Mouse (Mus musculus): ENCODE measurements around the gene Zfp651. TPM values are rescaled to one million over a fixed set of nuclear protein-coding genes. Genes with fewer than 3 reads are reported as not detected.

Gene Zfp651
- polyA plus RNA-seq, 1 experiment from 2014 or later, result 1.9 TPM

GRCm38 (mm10) chr9:121765166-121765855, 6.2 kb downstream of the Zfp651 start:
- H3K27ac ChIP-seq, result no peak overlapping the region
- ATAC-seq, result no peak
- peaks cover 7% of the 10 kb centered on the region; the same call in 1 of the 2 replicates for H3K4me1 ChIP-seq
- no peaks in the 10 kb centered on the region for H3K9me3 ChIP-seq (replicated peaks)
- WGBS (ENCODE audit: insufficient replicate concordance), result 74% methylated on average over 16 of the region's 16 CpGs
- H3K27me3 ChIP-seq (replicated peaks), result peaks cover 22% of the 10 kb centered on the region
- H3K9ac ChIP-seq, result no peak overlapping the region
- peaks cover 24% of the 10 kb centered on the region for H3K36me3 ChIP-seq
- no peak overlapping the region for H3K4me3 ChIP-seq
- no peak overlapping the region for H3K4me2 ChIP-seq

DNA sequence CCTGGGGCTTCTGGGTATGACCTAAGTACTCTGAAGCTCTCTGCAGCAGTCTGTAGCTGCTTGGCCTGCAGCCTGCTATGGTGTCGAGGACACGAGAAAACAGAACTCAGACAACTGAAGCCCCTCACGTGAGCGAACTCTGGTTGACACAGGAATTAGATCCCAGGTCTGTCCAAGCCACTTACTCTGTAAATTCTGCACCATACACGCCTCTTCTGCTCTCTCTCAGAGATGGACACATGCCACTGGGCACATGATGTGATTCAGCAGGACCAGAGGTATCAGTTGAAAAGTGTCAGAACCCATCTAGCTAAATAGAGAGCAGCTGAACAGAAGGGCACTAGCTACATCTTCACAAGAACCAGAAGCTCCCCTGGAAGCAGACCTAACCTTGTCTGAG, 13.3 kb downstream of the Zfp651 start:
- Histone ChIP-seq H3K27ac (no peak overlapping the region), H3K27me3 (replicated peaks) (peaks cover 22% of the 10 kb centered on the region), H3K9ac (no peak overlapping the region), H3K4me1 (no peaks in the 10 kb centered on the region), H3K4me3 (no peak overlapping the region), H3K9me3 (replicated peaks) (no peaks in the 10 kb centered on the region), H3K4me2 (no peak overlapping the region), H3K36me3 (no peaks in the 10 kb centered on the region)
- WGBS (ENCODE audit: insufficient replicate concordance), result 65% methylated on average over 5 of the region's 5 CpGs
- no peak for ATAC-seq

DNA sequence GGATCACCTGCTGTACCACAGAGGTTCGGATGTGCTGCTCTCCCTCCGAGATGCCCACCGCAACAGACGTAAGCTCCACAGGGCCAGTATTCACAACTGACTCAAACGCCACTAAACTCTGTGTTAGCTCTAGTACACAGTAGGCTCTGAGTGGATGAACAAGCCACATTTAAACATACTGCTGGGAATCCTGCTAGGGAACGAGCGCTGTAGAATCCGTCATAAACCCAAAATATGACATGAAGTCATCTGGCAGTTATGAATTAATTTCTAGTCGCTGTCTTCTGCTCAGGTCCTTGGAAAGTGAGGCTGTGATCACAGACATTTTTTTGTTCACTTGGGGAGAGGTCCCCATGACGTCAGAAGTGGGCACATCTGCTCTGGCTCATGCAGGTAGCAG, 16.8 kb downstream of the Zfp651 start:
- 69% methylated on average over 10 of the region's 10 CpGs for WGBS (ENCODE audit: insufficient replicate concordance)
- no peak overlapping the region for H3K9ac ChIP-seq
- no peaks in the 10 kb centered on the region for H3K36me3 ChIP-seq
- no peak overlapping the region for H3K27ac ChIP-seq
- no peaks in the 10 kb centered on the region for H3K9me3 ChIP-seq (replicated peaks)
- peaks cover 49% of the 10 kb centered on the region for H3K27me3 ChIP-seq (replicated peaks)
- peaks cover 8% of the 10 kb centered on the region; the same call in 1 of the 2 replicates for H3K4me1 ChIP-seq
- no peak for ATAC-seq
- no peak overlapping the region for H3K4me3 ChIP-seq
- H3K4me2 ChIP-seq, result no peak overlapping the region

DNA sequence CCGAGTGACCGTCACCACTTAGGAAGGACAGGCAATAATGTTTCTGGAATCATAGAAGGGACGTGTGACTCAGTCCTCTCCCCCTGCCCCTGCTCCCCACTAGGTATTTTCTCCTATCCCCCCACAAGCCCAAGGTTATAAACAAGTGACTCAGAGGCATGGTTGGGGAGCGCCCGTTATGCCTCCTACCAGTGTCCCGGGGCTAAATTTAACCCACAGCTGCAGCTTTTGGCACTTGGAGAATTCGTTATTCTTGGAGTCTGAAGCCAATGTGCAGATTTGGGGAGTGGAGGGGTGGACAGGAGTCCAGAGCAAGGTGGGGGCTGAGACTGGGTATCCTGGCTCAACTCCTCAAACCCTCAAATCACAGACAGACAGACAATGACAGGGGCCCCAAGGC, 17.4 kb downstream of the Zfp651 start:
- H3K27me3 ChIP-seq (replicated peaks), result peaks cover 49% of the 10 kb centered on the region
- no peak overlapping the region for H3K4me3 ChIP-seq
- no peaks in the 10 kb centered on the region for H3K36me3 ChIP-seq
- H3K9me3 ChIP-seq (replicated peaks), result no peaks in the 10 kb centered on the region
- 62% methylated on average over 7 of the region's 7 CpGs for WGBS (ENCODE audit: insufficient replicate concordance)
- no peak overlapping the region for H3K27ac ChIP-seq
- no peak overlapping the region for H3K9ac ChIP-seq
- H3K4me2 ChIP-seq, result no peak overlapping the region
- H3K4me1 ChIP-seq, result peaks cover 8% of the 10 kb centered on the region; the same call in 1 of the 2 replicates
- ATAC-seq, result no peak

- Histone ChIP-seq H3K36me3 (no peaks in the 10 kb centered on the region), H3K27ac (no peak within 1 kb of the TSS), H3K4me2 (peak within 1 kb of the TSS; percentile 37), H3K4me1 (peaks cover 8% of the 10 kb centered on the region; the same call in 1 of the 2 replicates), H3K4me3 (peak within 1 kb of the TSS; percentile 14; the same call in 1 of the 2 replicates), H3K27me3 (replicated peaks) (peaks cover 49% of the 10 kb centered on the region), H3K9ac (no peak within 1 kb of the TSS), H3K9me3 (replicated peaks) (no peaks in the 10 kb centered on the region)
- ATAC-seq, result peak; percentile 15; the same call in 1 of the 2 replicates
- 15% methylated on average over 30 of the region's 30 CpGs for WGBS (ENCODE audit: insufficient replicate concordance)
These were observed 18.4 kb downstream of the Zfp651 start, which contains the start of gene Klhl40 for GRCm38 (mm10) chr9:121777484-121778065. TSS of gene Klhl40 (plus strand) at chr9:121777607.

DNA sequence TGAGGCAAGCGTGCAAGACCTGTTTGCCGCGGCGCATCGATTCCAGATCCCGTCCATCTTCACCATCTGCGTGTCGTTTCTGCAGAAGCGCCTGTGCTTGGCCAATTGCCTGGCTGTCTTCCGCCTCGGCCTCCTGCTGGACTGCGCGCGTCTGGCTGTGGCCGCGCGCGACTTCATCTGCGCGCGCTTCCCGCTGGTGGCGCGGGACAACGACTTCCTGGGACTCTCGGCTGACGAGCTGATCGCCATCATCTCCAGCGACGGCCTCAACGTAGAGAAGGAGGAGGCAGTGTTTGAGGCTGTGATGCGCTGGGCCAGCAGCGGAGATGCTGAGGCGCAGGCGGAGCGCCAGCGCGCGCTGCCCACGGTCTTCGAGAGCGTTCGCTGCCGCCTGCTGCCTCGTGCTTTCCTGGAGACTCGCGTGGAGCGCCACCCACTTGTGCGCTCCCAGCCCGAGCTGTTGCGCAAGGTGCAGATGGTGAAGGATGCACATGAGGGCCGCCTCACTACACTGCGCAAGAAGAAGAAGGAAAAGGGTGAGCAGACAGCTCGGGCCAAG, 19.0 kb downstream of the Zfp651 start:
- Histone ChIP-seq H3K9ac (no peak overlapping the region), H3K9me3 (replicated peaks) (no peaks in the 10 kb centered on the region), H3K4me2 (peak overlapping the region; percentile 37), H3K4me1 (peaks cover 8% of the 10 kb centered on the region; the same call in 1 of the 2 replicates), H3K4me3 (peak overlapping the region; percentile 14; the same call in 1 of the 2 replicates), H3K36me3 (no peaks in the 10 kb centered on the region), H3K27ac (no peak overlapping the region), H3K27me3 (replicated peaks) (peaks cover 49% of the 10 kb centered on the region)
- 15% methylated on average over 54 of the region's 54 CpGs for WGBS (ENCODE audit: insufficient replicate concordance)
- peak; percentile 10; the same call in 1 of the 2 replicates for ATAC-seq

- Histone ChIP-seq H3K36me3 (no peaks in the 10 kb centered on the region), H3K9me3 (replicated peaks) (no peaks in the 10 kb centered on the region), H3K27ac (no peak overlapping the region), H3K4me1 (no peaks in the 10 kb centered on the region), H3K4me3 (no peak overlapping the region), H3K4me2 (no peak overlapping the region), H3K27me3 (replicated peaks) (peaks cover 13% of the 10 kb centered on the region), H3K9ac (no peak overlapping the region)
- 64% methylated on average over 12 of the region's 12 CpGs for WGBS (ENCODE audit: insufficient replicate concordance)
- no peak; the same call in 1 of the 2 replicates for ATAC-seq
These were observed 25.7 kb downstream of the Zfp651 start for GRCm38 (mm10) chr9:121784801-121785200.

GRCm38 (mm10) chr9:121785261-121785660, 26.1 kb downstream of the Zfp651 start:
- H3K9me3 ChIP-seq (replicated peaks), result no peaks in the 10 kb centered on the region
- no peak for ATAC-seq
- no peaks in the 10 kb centered on the region for H3K36me3 ChIP-seq
- H3K9ac ChIP-seq, result no peak overlapping the region
- 50% methylated on average over 8 of the region's 8 CpGs for WGBS (ENCODE audit: insufficient replicate concordance)
- H3K27me3 ChIP-seq (replicated peaks), result 0 out of 2 replicates have a peak, but pooled peaks cover 10% of the 10 kb centered on the region
- no peaks in the 10 kb centered on the region for H3K4me1 ChIP-seq
- no peak overlapping the region for H3K4me2 ChIP-seq
- no peak overlapping the region for H3K27ac ChIP-seq
- H3K4me3 ChIP-seq, result no peak overlapping the region

DNA sequence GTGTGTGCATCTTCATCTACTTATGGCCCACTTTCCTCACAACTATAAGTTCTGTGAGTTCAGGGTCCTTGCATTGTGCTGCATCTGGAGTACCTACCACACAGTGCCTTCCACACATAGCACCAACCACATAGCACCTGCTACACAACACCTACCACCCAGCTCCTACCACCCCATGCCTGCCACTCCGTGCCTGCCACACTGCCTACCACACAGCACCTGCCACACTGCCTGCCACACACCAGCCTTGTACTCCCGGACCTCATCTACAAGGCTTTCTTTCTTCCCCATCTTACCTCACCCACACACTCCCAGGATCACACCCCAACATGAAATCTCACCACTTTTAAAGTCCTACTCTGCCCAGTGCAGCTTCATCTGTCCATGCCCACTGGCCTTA, 27.2 kb downstream of the Zfp651 start:
- Histone ChIP-seq H3K36me3 (no peaks in the 10 kb centered on the region), H3K4me3 (no peak overlapping the region), H3K4me2 (no peak overlapping the region), H3K27ac (no peak overlapping the region), H3K27me3 (replicated peaks) (0 out of 2 replicates have a peak, but pooled peaks cover 10% of the 10 kb centered on the region), H3K4me1 (no peaks in the 10 kb centered on the region), H3K9ac (no peak overlapping the region), H3K9me3 (replicated peaks) (no peaks in the 10 kb centered on the region)
- WGBS (ENCODE audit: insufficient replicate concordance), result 54% methylated on average over 2 of the region's 2 CpGs
- ATAC-seq, result no peak

GRCm38 (mm10) chr9:121791206-121791605, 32.1 kb downstream of the Zfp651 start:
- Histone ChIP-seq H3K9me3 (replicated peaks) (no peaks in the 10 kb centered on the region), H3K27ac (no peak overlapping the region), H3K4me1 (no peaks in the 10 kb centered on the region), H3K9ac (no peak overlapping the region), H3K36me3 (no peaks in the 10 kb centered on the region), H3K4me3 (no peak overlapping the region), H3K27me3 (replicated peaks) (peaks cover 10% of the 10 kb centered on the region; the same call in 1 of the 2 replicates), H3K4me2 (no peak overlapping the region)
- ATAC-seq, result no peak
- whole genome bisulfite sequencing (ENCODE audit: insufficient replicate concordance), result 21% methylated on average over 5 of the region's 5 CpGs

- H3K27ac ChIP-seq, result no peak within 1 kb of the TSS
These were observed 32.8 kb downstream of the Zfp651 start, which contains the start of gene Hhatl for GRCm38 (mm10) chr9:121791757-121792521. TSS of gene Hhatl (minus strand) at chr9:121792507.

More at GRCm38 (mm10) chr9:121791757-121792521, 32.8 kb downstream of the Zfp651 start, which contains the start of gene Hhatl:
- H3K4me2 ChIP-seq, result no peak within 1 kb of the TSS
- no peak within 1 kb of the TSS for H3K4me3 ChIP-seq
- no peak within 1 kb of the TSS for H3K9ac ChIP-seq
- no peak for ATAC-seq
- no peaks in the 10 kb centered on the region for H3K36me3 ChIP-seq
- 51% methylated on average over 24 of the region's 24 CpGs for WGBS (ENCODE audit: insufficient replicate concordance)
- H3K27me3 ChIP-seq (replicated peaks), result peaks cover 10% of the 10 kb centered on the region; the same call in 1 of the 2 replicates
- no peaks in the 10 kb centered on the region for H3K4me1 ChIP-seq
- H3K9me3 ChIP-seq (replicated peaks), result no peaks in the 10 kb centered on the region

All from liver, embryonic 12.5 days (tissue).